Mouse (Mus musculus) stomach, embryonic 15.5 days (tissue): Measurements from ENCODE around the gene Fmo5. TPM values are rescaled to one million over a fixed set of nuclear protein-coding genes. Genes with fewer than 3 reads are reported as not detected.

Experiments used
- ATAC-seq: fragments of 200-750 bp; cut with Nextera tagmentation; 2 replicates; pipeline ENCODE4 v1.8.0; 2017; ENCODE audit warnings: low read depth, moderate number of reproducible peaks, moderate TSS enrichment; ENCODE audit not compliant: insufficient read depth, low FRiP score
- H3K27ac ChIP-seq: fragments of 300-500 bp; sonication (generic); 2 replicates; pipeline ENCODE4 v1.5.1; 2015; ENCODE audit warnings: mild to moderate bottlenecking, inconsistent platforms
- H3K27me3 ChIP-seq: fragments of 300-500 bp; sonication (generic); replicated peaks from 2 replicates; pipeline ENCODE4 v1.6.1; 2015; ENCODE audit warnings: inconsistent platforms
- H3K36me3 ChIP-seq: fragments of 300-500 bp; sonication (generic); 2 replicates; pipeline ENCODE4 v1.6.1; 2015; ENCODE audit warnings: inconsistent platforms
- H3K4me1 ChIP-seq: fragments of 300-500 bp; sonication (generic); 2 replicates; pipeline ENCODE4 v1.6.1; 2015; ENCODE audit warnings: inconsistent platforms
- H3K4me2 ChIP-seq: fragments of 300-500 bp; sonication (generic); 2 replicates; pipeline ENCODE4 v1.6.1; 2015; ENCODE audit warnings: mild to moderate bottlenecking, inconsistent platforms
- H3K4me3 ChIP-seq: fragments of 300-500 bp; sonication (generic); replicated peaks from 2 replicates; pipeline ENCODE4 v1.5.1; 2015; ENCODE audit warnings: inconsistent platforms
- H3K9ac ChIP-seq: fragments of 300-500 bp; sonication (generic); 2 replicates; pipeline ENCODE4 v1.6.1; 2015; ENCODE audit warnings: inconsistent platforms
- H3K9me3 ChIP-seq: fragments of 300-500 bp; sonication (generic); 2 replicates; pipeline ENCODE4 v1.6.1; 2016; ENCODE audit warnings: inconsistent platforms
- WGBS: fragments of 180-500 bp; shearing (Covaris S2); methylation state at CpG from one replicate; pipeline ENCODE4 v1.1.7; 2015; 5-methylcytosine and 5-hydroxymethylcytosine counted together
- polyA plus RNA-seq: library from polyadenylated mRNA; unstranded; fragments of >200 nt; fragmentation: Nextera tagmentation; extraction: Ambion mirVana; gene quantifications from 2 replicates; pipeline ENCODE4 v1.2.1, GENCODE M21; 2015

Fmo5 gene
- polyA plus RNA-seq, 1 experiment from 2014 or later: 8.2 TPM

DNA sequence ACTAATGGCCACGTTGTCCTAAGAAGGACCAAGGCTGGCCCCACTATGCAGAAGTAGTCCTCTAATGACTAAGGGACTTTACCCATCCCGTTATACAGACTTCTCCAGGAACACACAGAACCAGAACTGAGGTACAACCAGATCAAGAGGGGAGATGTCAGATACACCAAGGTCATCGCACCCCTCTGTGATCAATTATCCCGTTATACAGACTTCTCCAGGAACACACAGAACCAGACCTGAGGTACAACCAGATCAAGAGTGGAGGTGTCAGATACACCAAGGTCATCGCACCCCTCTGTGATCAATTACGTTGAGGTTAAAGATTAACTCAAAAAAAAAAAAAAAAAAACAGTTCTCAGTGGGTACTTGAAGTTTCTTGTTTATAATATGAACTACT is 17.6 kb upstream of the Fmo5 start:
- H3K4me3 ChIP-seq: no peak overlapping the region
- H3K4me1 ChIP-seq: peaks cover 2% of the 10 kb centered on the region; the same call in 1 of the 2 replicates
- no peaks in the 10 kb centered on the region for H3K27me3 ChIP-seq
- no peak overlapping the region for H3K4me2 ChIP-seq
- no peak for ATAC-seq
- H3K9me3 ChIP-seq: no peaks in the 10 kb centered on the region
- WGBS: 75% methylated on average over 6 of the region's 6 CpGs
- H3K36me3 ChIP-seq: no peaks in the 10 kb centered on the region
- H3K27ac ChIP-seq: no peak overlapping the region
- H3K9ac ChIP-seq: no peak overlapping the region

DNA sequence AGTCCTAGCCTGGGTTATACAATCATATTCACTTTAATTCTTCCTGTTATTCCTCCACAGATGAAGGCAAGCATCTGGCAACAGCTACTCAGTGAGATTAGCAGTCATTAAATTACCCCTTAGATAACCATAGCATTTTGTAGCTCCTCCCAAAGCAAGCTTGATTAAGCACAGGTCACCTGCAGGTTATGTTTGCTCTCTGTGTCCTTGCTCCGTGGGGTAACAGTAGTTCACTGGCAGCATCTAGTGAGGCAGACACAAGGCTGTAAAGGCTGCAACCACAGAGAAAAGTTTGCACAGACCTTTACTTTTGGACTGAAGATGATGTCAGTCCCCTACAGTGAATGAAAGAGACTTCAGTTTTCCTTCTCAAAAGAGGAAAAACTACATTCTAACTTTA is 13.4 kb upstream of the Fmo5 start:
- Histone ChIP-seq H3K4me3 (no peak overlapping the region), H3K9ac (no peak overlapping the region), H3K9me3 (no peaks in the 10 kb centered on the region), H3K4me1 (no peaks in the 10 kb centered on the region), H3K27ac (peak overlapping the region; percentile 3; the same call in 1 of the 2 replicates), H3K36me3 (no peaks in the 10 kb centered on the region), H3K4me2 (no peak overlapping the region), H3K27me3 (no peaks in the 10 kb centered on the region)
- 14% methylated on average over 1 of the region's 1 CpGs for WGBS
- peak; percentile 69 for ATAC-seq

DNA sequence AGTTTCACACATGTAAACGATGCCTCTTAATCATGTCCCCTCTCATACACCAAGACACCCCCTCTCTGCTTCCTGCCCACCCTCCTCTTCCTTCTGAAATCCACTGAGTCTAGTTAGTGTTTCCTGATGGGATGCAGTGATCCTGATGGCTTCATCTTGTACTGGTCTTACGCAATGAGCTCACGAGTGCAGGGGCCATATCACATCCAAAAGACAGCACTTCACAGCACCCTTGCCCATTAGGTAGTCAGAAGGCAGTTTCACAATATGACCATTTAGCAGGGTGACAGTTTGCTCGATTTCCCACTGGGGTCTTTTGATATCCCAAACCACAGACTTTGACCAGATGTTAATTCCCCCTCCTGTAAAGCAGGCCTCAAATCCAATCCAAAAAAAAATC is 12.7 kb upstream of the Fmo5 start:
- no peaks in the 10 kb centered on the region for H3K9me3 ChIP-seq
- H3K4me1 ChIP-seq: no peaks in the 10 kb centered on the region
- H3K27ac ChIP-seq: no peak overlapping the region
- H3K4me3 ChIP-seq: no peak overlapping the region
- 85% methylated on average over 4 of the region's 4 CpGs for WGBS
- no peaks in the 10 kb centered on the region for H3K36me3 ChIP-seq
- ATAC-seq: no peak
- no peak overlapping the region for H3K4me2 ChIP-seq
- no peaks in the 10 kb centered on the region for H3K27me3 ChIP-seq
- no peak overlapping the region for H3K9ac ChIP-seq

DNA sequence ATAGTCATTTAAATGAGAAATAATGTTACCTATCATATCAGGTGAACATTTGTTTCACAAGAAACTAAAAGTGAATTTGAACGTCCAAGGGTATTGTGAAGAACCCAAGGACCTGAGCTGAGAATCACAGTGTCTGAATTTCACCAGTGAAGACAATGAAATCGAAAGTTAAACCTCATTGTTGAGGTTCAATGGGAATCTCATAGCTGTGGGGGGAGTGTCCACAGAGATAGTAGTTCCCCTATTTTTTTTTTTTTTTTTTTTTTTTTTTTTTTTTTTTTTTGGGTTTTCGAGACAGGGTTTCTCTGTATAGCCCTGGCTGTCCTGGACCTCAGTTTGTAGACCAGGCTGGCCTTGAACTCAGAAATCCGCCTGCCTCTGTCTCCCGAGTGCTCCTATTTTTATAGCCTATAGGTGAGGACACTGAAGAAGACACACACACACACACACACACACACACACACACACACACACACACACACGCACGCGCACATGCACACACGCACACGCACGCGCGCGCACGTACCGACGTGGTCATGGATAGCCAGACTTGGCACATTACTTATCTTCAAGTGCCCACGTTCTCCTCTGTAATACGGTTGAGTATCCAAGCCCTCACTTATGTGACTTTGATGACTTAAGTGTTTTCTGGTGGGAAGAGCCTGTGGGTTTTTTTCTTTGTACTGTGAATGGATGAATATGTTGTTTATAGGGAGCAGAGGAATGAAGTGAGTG is 11.3 kb upstream of the Fmo5 start:
- no peak overlapping the region for H3K27ac ChIP-seq
- WGBS: 92% methylated on average over 18 of the region's 19 CpGs

DNA sequence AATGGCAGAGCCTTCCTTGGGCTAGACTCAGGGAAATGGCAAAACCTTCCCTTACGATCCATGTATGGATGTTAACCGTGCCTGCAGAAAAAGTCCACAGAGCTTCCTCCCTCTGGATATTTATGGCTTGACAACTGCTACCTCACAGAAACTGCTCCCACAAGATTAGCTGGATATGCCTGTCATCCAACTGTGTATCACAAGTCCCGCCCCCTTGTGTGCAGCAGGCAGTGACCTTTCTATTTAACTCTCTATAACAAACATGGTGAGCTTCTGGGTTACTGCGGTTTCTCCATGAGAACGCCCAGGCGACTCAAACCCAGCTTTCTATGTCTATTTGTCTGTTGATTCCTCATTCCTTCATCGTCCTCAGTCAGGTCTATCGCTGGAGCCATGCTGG is 10.7 kb upstream of the Fmo5 start:
- Histone ChIP-seq H3K27me3 (no peaks in the 10 kb centered on the region), H3K4me3 (no peak overlapping the region), H3K27ac (peak overlapping the region; percentile 21; the same call in 1 of the 2 replicates), H3K9me3 (no peaks in the 10 kb centered on the region), H3K36me3 (no peaks in the 10 kb centered on the region), H3K4me2 (no peak overlapping the region), H3K9ac (no peak overlapping the region), H3K4me1 (no peaks in the 10 kb centered on the region)
- no peak for ATAC-seq
- WGBS: 65% methylated on average over 8 of the region's 8 CpGs

More for the DNA sequence above, 11.3 kb upstream of the Fmo5 start:
- Histone ChIP-seq H3K4me1 (no peaks in the 10 kb centered on the region), H3K36me3 (no peaks in the 10 kb centered on the region), H3K27me3 (no peaks in the 10 kb centered on the region), H3K4me2 (no peak overlapping the region), H3K9ac (no peak overlapping the region), H3K9me3 (no peaks in the 10 kb centered on the region), H3K4me3 (no peak overlapping the region)
- no peak for ATAC-seq

DNA sequence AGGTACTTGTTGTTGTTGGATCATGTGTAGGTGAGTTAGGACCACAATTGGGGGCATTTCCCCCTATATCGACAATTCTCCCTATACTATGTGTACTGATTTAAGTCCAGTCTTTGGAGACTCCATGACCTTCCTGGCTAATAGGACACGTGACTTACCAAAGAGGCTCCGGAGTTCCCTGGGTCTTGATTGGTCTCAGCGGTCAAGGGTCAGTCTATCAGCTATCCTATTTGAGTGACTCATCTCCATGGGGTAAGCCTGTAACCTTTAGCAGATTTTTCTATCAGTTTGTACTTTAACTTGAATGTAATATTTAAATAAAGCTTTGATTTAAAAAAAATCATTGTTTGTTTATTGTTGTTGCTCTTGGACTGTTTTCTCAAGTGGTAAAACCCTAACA is 7.9 kb upstream of the Fmo5 start:
- Histone ChIP-seq H3K27me3 (no peaks in the 10 kb centered on the region), H3K9me3 (no peaks in the 10 kb centered on the region), H3K9ac (no peak overlapping the region), H3K4me1 (no peaks in the 10 kb centered on the region), H3K27ac (no peak overlapping the region), H3K4me2 (no peak overlapping the region), H3K4me3 (no peak overlapping the region), H3K36me3 (no peaks in the 10 kb centered on the region)
- ATAC-seq: no peak
- 84% methylated on average over 4 of the region's 4 CpGs for WGBS

DNA sequence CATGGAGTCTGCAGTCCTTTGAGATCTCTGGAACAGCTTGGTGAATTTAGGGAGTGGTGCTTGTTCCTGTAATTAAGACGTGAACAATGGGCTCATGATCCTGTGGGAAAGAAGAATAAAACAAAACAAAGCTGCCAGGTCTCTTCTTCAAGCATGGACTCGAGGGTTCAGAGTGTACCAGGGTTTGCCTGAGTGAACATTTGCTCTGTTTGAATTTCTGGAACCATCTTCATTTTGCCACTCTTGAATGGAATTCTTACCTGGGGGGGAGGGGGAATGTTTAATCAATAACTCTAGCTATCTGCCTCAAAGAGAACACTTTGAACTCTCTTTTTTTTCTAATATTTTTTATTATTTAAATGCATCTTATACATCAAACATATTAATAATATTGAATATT is 4.0 kb upstream of the Fmo5 start:
- Histone ChIP-seq H3K4me3 (no peak overlapping the region), H3K4me2 (no peak overlapping the region), H3K27ac (no peak overlapping the region), H3K9ac (no peak overlapping the region), H3K27me3 (no peaks in the 10 kb centered on the region), H3K36me3 (no peaks in the 10 kb centered on the region), H3K9me3 (no peaks in the 10 kb centered on the region), H3K4me1 (peaks cover 4% of the 10 kb centered on the region; the same call in 1 of the 2 replicates)
- 43% methylated on average over 2 of the region's 2 CpGs for WGBS
- ATAC-seq: no peak

DNA sequence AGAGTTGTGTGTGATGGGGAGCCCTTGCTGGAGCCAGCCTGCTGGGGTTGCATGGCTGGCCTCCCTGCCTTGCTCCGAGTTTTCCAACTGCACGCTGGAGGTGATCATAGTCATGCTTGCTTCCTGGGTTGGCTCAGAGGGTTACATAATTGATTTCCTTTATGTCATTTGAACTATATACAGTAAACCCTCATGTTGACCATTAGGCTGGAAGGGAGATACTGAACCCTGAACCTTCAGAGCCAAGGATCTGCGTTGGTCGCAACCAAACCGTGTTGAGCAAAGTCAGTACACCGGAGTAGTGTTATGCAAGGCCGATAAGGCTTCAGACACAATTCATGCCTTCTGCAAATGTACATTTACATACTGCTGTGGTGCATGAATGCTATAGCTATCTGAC is 711 bp upstream of the Fmo5 start:
- no peaks in the 10 kb centered on the region for H3K36me3 ChIP-seq
- peak; percentile 29; the same call in 1 of the 2 replicates for ATAC-seq
- H3K27ac ChIP-seq: no peak overlapping the region
- H3K4me2 ChIP-seq: peak overlapping the region; percentile 71
- 62% methylated on average over 7 of the region's 7 CpGs for WGBS
- H3K4me1 ChIP-seq: peaks cover 4% of the 10 kb centered on the region; the same call in 1 of the 2 replicates
- peak overlapping the region; percentile 49 for H3K4me3 ChIP-seq
- no peaks in the 10 kb centered on the region for H3K9me3 ChIP-seq
- H3K9ac ChIP-seq: no peak overlapping the region
- no peaks in the 10 kb centered on the region for H3K27me3 ChIP-seq

DNA sequence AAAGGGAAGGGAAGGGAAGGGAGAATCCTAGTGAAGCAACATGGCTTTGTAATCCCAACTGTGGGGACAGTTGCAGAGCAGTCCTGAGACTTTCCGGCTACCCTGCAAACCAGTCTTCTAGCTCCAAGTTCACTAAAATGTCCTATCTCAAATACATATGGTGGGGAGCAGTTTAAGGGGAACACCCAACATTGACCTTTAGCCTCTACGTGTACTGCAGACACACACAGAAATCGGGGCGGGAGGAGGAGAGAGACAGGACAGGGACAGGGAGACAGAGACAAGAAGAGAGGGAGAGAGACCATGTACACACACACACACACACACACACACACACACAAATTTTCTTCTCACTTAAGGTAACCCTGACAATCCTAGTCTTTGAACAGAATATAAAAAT is 1.3 kb downstream of the Fmo5 start:
- 88% methylated on average over 4 of the region's 4 CpGs for WGBS
- H3K9ac ChIP-seq: no peak overlapping the region
- no peaks in the 10 kb centered on the region for H3K36me3 ChIP-seq
- no peak for ATAC-seq
- no peak overlapping the region for H3K4me3 ChIP-seq
- no peaks in the 10 kb centered on the region for H3K27me3 ChIP-seq
- no peak overlapping the region for H3K4me2 ChIP-seq
- no peak overlapping the region for H3K27ac ChIP-seq
- no peaks in the 10 kb centered on the region for H3K9me3 ChIP-seq
- peaks cover 4% of the 10 kb centered on the region; the same call in 1 of the 2 replicates for H3K4me1 ChIP-seq

DNA sequence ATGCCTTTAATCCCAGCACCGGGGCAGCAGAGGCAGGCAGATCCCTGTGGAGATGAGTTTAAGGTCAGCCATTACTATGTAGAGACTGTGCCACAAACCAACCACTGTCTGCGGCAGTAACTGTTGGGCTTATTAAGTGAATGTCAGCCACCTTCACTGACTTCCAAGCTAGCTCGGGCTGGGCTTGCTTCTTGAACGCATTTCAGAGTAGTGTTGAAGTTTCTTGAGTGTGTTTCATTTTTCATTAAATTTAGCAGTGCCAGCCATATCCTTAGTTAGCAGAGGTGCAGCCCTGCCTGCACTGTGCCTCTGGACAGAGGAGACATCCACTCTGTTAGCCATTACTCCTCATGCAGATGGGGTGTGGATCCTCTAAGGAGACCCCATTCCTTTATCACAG is 2.1 kb downstream of the Fmo5 start:
- Histone ChIP-seq H3K27me3 (no peaks in the 10 kb centered on the region), H3K4me1 (peaks cover 4% of the 10 kb centered on the region; the same call in 1 of the 2 replicates), H3K9me3 (no peaks in the 10 kb centered on the region), H3K36me3 (no peaks in the 10 kb centered on the region), H3K9ac (no peak overlapping the region), H3K27ac (no peak overlapping the region), H3K4me2 (no peak overlapping the region), H3K4me3 (no peak overlapping the region)
- ATAC-seq: no peak
- WGBS: 90% methylated on average over 4 of the region's 4 CpGs

DNA sequence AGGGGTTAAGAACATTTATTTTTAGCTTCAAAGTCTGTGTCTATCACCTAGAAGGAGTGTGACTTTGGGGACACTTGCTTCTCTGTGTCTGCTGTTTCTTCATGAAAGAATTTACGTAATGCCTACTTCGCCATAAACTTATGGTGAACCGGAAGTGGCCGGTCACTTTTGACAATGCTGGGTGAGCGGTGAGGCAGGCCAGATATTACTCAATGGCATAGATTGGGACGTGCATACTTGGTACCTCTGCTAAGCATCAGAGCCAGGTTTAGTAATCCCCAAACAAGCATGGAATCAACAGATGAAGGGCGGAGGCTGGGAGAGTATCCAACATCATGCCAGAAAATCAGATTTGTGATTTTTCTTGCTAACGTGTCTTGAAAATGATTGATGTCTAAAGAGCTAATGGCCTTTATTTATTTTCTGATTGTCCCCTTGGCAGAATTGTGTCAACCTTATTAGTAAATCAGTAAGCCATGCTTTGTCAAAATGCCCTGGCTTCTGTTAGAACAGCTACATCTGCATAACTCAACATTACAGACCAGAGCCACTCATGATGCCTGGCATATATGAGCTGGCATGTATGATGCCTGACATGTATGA is 2.8 kb downstream of the Fmo5 start:
- no peak overlapping the region for H3K9ac ChIP-seq
- H3K4me2 ChIP-seq: no peak overlapping the region
- no peak overlapping the region for H3K27ac ChIP-seq
- no peak overlapping the region for H3K4me3 ChIP-seq
- WGBS: 84% methylated on average over 8 of the region's 8 CpGs
- peaks cover 4% of the 10 kb centered on the region; the same call in 1 of the 2 replicates for H3K4me1 ChIP-seq
- no peaks in the 10 kb centered on the region for H3K27me3 ChIP-seq
- no peak for ATAC-seq
- no peaks in the 10 kb centered on the region for H3K36me3 ChIP-seq
- H3K9me3 ChIP-seq: no peaks in the 10 kb centered on the region

DNA sequence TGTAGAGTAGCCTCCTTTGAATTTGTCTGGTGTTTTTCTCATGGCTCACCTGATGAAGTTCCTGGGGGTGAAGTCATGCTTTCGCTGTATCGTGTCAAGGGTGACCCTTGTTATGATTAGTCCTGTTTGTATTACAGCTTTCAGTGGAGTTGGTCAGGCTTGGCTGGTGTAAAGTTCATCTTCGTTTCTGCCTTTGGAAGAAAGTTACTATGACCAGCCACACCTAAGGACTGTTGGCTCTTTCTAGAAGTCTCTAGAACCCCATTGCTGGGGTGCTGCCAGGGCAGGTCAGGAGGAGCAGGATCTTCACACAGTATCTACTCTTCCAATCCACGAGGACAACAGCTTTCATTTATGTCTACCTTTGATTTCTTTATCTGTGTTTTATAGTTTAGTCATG is 4.9 kb downstream of the Fmo5 start:
- ATAC-seq: no peak
- Histone ChIP-seq H3K9me3 (no peaks in the 10 kb centered on the region), H3K4me1 (peaks cover 4% of the 10 kb centered on the region; the same call in 1 of the 2 replicates), H3K4me2 (no peak overlapping the region), H3K36me3 (no peaks in the 10 kb centered on the region), H3K4me3 (no peak overlapping the region), H3K27me3 (no peaks in the 10 kb centered on the region), H3K27ac (no peak overlapping the region), H3K9ac (no peak overlapping the region)
- 66% methylated on average over 4 of the region's 4 CpGs for WGBS
